Mouse (Mus musculus) CH12.LX (cell line): Measurements from ENCODE around the gene Igfbp5.

Source experiments
- CTCF ChIP-seq, 2 experiments: IDR thresholded peaks in 1 of 2; conservative IDR thresholded peaks in 1 of 2; 2 replicates each; pipeline ENCODE4 v1.5.1; 2011 to 2012; ENCODE audit warnings: low read depth in 2 of 2, low read length in 2 of 2, improper control_type of control experiment in 1 of 2, inconsistent platforms in 1 of 2, mild to moderate bottlenecking in 1 of 2, moderate library complexity in 1 of 2
- ELF1 ChIP-seq: IDR thresholded peaks from 2 replicates; pipeline ENCODE4 v1.6.1; 2014; ENCODE audit warnings: low read depth, mild to moderate bottlenecking, inconsistent platforms, low read length, improper control_type of control experiment
- EP300 ChIP-seq: IDR thresholded peaks from 2 replicates; pipeline ENCODE4 v1.6.1; 2011; ENCODE audit warnings: low read length, improper control_type of control experiment
- GABPA ChIP-seq: IDR thresholded peaks from 2 replicates; pipeline ENCODE4 v1.6.1; 2012; ENCODE audit warnings: low read depth, low read length, improper control_type of control experiment, inconsistent platforms; ENCODE audit not compliant: insufficient replicate concordance
- HCFC1 ChIP-seq: IDR thresholded peaks from 2 replicates; pipeline ENCODE4 v1.6.1; 2012; ENCODE audit warnings: low read depth, mild to moderate bottlenecking, inconsistent platforms, low read length, improper control_type of control experiment
- MAZ ChIP-seq: IDR thresholded peaks from 2 replicates; pipeline ENCODE4 v1.6.1; 2012; ENCODE audit warnings: low read depth, mild to moderate bottlenecking, inconsistent platforms, low read length, improper control_type of control experiment, moderate library complexity
- MYC ChIP-seq: IDR thresholded peaks from 2 replicates; pipeline ENCODE4 v1.6.1; 2011; ENCODE audit warnings: low read depth, mild to moderate bottlenecking, improper control_type of control experiment, low read length
- POLR2A ChIP-seq: IDR thresholded peaks from 2 replicates; pipeline ENCODE4 v1.6.1; 2011; ENCODE audit warnings: low read depth, mild to moderate bottlenecking, improper control_type of control experiment, low read length
- RAD21 ChIP-seq: IDR thresholded peaks from 2 replicates; pipeline ENCODE4 v1.6.1; 2011; ENCODE audit warnings: low read depth, mild to moderate bottlenecking, low read length, improper control_type of control experiment, moderate library complexity
- RCOR1 ChIP-seq: conservative IDR thresholded peaks from 2 replicates; pipeline ENCODE4 v1.6.1; 2012; ENCODE audit warnings: low read depth, mild to moderate bottlenecking, inconsistent platforms, low read length, improper control_type of control experiment
- SMC3 ChIP-seq: IDR thresholded peaks from 2 replicates; pipeline ENCODE4 v1.6.1; 2011; ENCODE audit warnings: low read depth, low read length, improper control_type of control experiment
- TBP ChIP-seq: conservative IDR thresholded peaks from 2 replicates; pipeline ENCODE4 v1.6.1; 2011; ENCODE audit warnings: low read depth, low read length, improper control_type of control experiment
- USF1 ChIP-seq: IDR thresholded peaks from 2 replicates; pipeline ENCODE4 v1.6.1; 2014; ENCODE audit warnings: low read depth, mild to moderate bottlenecking, inconsistent platforms, low read length, improper control_type of control experiment
- USF2 ChIP-seq: conservative IDR thresholded peaks from 2 replicates; pipeline ENCODE4 v1.6.1; 2011; ENCODE audit warnings: low read depth, low read length, improper control_type of control experiment

- TF ChIP-seq RAD21 (peak; percentile 13), HCFC1 (no peak), POLR2A (no peak), CTCF (conservative IDR thresholded peaks at IDR 0.05 in 1 of 2, IDR thresholded peaks at IDR 0.05 in 1 of 2; ENCODE audit: low read depth in 2 of 2, low read length in 2 of 2) (peak in 1 of 2 experiments; percentile 52; a peak in 2 of 4 replicates), MYC (no peak), EP300 (no peak), USF2 (no peak), ELF1 (no peak), SMC3 (peak; percentile 30; the same call in 1 of the 2 replicates), MAZ (no peak), GABPA (no peak), TBP (no peak), RCOR1 (no peak), USF1 (no peak)
Measured at GRCm38 (mm10) chr1:72879319-72879634, 4.6 kb upstream of the Igfbp5 start.
